Mouse (Mus musculus): ENCODE results near the gene Pou6f2.

DNA sequence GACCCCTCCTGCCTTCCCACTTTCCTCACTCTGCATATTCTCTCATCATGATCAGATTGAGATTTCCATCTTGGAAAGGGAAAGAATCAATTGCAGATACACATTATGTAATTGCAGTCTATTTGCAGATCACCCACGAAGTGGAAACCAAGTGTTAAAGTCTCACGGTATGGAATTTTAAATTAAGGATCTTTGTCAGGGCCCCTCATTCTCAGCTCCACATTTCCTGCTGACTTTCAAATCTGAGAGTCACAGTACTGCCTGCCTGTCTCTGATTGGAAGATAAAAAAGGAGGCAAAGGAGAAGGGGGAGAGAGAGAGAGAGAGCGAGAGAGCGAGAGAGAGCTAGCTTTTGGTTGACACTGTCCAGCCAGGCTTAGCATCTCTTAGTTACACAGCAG, 9.8 kb downstream of the Pou6f2 start:
- no peak for TF ChIP-seq CTCF (IDR thresholded peaks at IDR 0.05; ENCODE audit: control insufficient read depth, insufficient read depth, insufficient replicate concordance, low read depth, low read length)
- TF ChIP-seq POLR2A (IDR thresholded peaks at IDR 0.05; ENCODE audit: control insufficient read depth, low read depth, low read length): no peak
